Mouse (Mus musculus) retina, postnatal 1 day (tissue): ENCODE measurements at regions not wholly inside any gene's neighbourhood (a gene's known extent, or its start where the extent isn't known, plus 50 kb on each side); places are given as distances from the start of the nearest gene placed in this dataset.

Experiments used
- DNase-seq: peaks from one replicate; pipeline ENCODE4 v3.0.0-alpha.2; 2012

DNA sequence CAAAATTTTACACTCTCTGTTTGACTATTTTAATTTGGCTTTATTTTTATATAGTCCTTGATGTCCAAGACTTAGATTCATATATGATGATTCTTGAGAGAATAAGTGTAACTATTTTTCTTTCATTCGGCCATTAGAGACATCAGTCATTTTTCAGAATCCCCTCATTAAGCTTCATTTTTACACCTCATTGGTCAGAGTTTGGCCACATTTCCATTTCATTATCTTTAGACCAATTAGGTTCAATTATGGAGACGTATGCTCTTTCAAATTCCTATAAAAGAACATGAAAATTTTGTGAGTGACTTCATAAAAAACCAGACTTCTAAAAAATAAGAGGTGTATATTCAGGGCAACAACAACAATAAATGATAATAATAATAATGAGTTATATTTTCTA, 1172.0 kb upstream of the Lrrn3 start:
- DNase-seq = peak; percentile 57
